Mouse (Mus musculus) neural tube, embryonic 12.5 days (tissue): ENCODE results near the gene Gse1. TPM values are rescaled to one million over a fixed set of nuclear protein-coding genes. Genes with fewer than 3 reads are reported as not detected.

Experiments used
- ATAC-seq: fragments of 200-750 bp; cut with Nextera tagmentation; 2 replicates; pipeline ENCODE4 v1.8.0; 2017; ENCODE audit warnings: low read depth, mild to moderate bottlenecking, moderate TSS enrichment, moderate library complexity; ENCODE audit not compliant: low FRiP score
- H3K27ac ChIP-seq: fragments of 300-500 bp; sonication (generic); 2 replicates; pipeline ENCODE4 v1.5.1; 2016
- H3K27me3 ChIP-seq: fragments of 300-500 bp; sonication (generic); replicated peaks from 2 replicates; pipeline ENCODE4 v1.6.1; 2016; ENCODE audit warnings: mild to moderate bottlenecking
- H3K36me3 ChIP-seq: fragments of 300-500 bp; sonication (generic); 2 replicates; pipeline ENCODE4 v1.6.1; 2016; ENCODE audit warnings: mild to moderate bottlenecking
- H3K4me1 ChIP-seq: fragments of 300-500 bp; sonication (generic); 2 replicates; pipeline ENCODE4 v1.6.1; 2016
- H3K4me2 ChIP-seq: fragments of 300-500 bp; sonication (generic); replicated peaks from 2 replicates; pipeline ENCODE4 v1.6.1; 2016; ENCODE audit warnings: mild to moderate bottlenecking
- H3K4me3 ChIP-seq: fragments of 300-500 bp; sonication (generic); 2 replicates; pipeline ENCODE4 v1.5.1; 2016
- H3K9ac ChIP-seq: fragments of 300-500 bp; sonication (generic); 2 replicates; pipeline ENCODE4 v1.6.1; 2016; ENCODE audit warnings: mild to moderate bottlenecking
- H3K9me3 ChIP-seq: fragments of 300-500 bp; sonication (generic); 2 replicates; pipeline ENCODE4 v1.6.1; 2016; ENCODE audit warnings: mild to moderate bottlenecking
- WGBS: fragments of 180-500 bp; shearing (Covaris S2); methylation state at CpG from one replicate; pipeline ENCODE4 v1.1.7; 2016; 5-methylcytosine and 5-hydroxymethylcytosine counted together
- polyA plus RNA-seq: library from polyadenylated mRNA; unstranded; fragments of >200 nt; fragmentation: Nextera tagmentation; extraction: Ambion mirVana; gene quantifications from 2 replicates; pipeline ENCODE4 v1.2.1, GENCODE M21; 2016

Gse1 gene
- polyA plus RNA-seq, 1 experiment from 2014 or later: 26.0 TPM

DNA sequence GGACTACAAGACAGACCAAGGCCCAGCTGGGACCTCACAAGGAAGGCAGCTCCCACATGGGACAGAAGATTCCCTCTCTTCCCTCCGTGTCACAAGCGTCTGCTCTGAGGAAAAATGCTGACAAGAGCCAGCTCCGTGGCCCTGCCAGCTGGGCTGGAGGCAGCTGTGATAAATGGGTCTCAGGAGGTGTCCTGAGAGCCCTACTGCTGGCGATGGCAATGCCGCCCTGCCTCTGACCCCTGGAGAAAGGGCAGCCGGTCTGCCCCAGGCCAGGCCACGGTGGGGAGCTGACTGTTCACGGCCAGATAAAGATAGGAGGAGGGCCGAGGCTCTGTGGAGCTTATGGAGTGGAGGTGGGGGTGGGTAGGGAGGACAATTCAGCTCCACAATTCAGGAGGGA is 193.4 kb downstream of the Gse1 start:
- 4% methylated on average over 9 of the region's 9 CpGs for WGBS
- Histone ChIP-seq H3K4me1 (peaks cover 98% of the 10 kb centered on the region), H3K9me3 (no peaks in the 10 kb centered on the region), H3K4me2 (peak overlapping the region; percentile 34), H3K4me3 (no peak overlapping the region), H3K9ac (peak overlapping the region; percentile 5; the same call in 1 of the 2 replicates), H3K27ac (peak overlapping the region; percentile 72), H3K27me3 (no peaks in the 10 kb centered on the region), H3K36me3 (no peaks in the 10 kb centered on the region)
- no peak for ATAC-seq

- WGBS: 74% methylated on average over 8 of the region's 8 CpGs
- Histone ChIP-seq H3K4me3 (no peak overlapping the region), H3K4me2 (no peak overlapping the region), H3K9ac (no peak overlapping the region), H3K27ac (0 out of 2 replicates have a peak overlapping the region, but pooled peaks have one; percentile 72), H3K9me3 (no peaks in the 10 kb centered on the region), H3K4me1 (peaks cover 98% of the 10 kb centered on the region), H3K36me3 (no peaks in the 10 kb centered on the region), H3K27me3 (no peaks in the 10 kb centered on the region)
- ATAC-seq: no peak
Measured at GRCm38 (mm10) chr8:120422236-120422635, 194.0 kb downstream of the Gse1 start.

GRCm38 (mm10) chr8:120423576-120423975 is 195.3 kb downstream of the Gse1 start:
- Histone ChIP-seq H3K27me3 (no peaks in the 10 kb centered on the region), H3K36me3 (no peaks in the 10 kb centered on the region), H3K9me3 (no peaks in the 10 kb centered on the region), H3K4me2 (no peak overlapping the region), H3K27ac (no peak overlapping the region), H3K9ac (no peak overlapping the region), H3K4me3 (no peak overlapping the region), H3K4me1 (peaks cover 91% of the 10 kb centered on the region)
- ATAC-seq: no peak
- WGBS: 34% methylated on average over 7 of the region's 7 CpGs

- Histone ChIP-seq H3K36me3 (no peaks in the 10 kb centered on the region), H3K9ac (peak overlapping the region; percentile 33), H3K27me3 (no peaks in the 10 kb centered on the region), H3K4me2 (peak overlapping the region; percentile 41), H3K4me1 (peaks cover 81% of the 10 kb centered on the region), H3K9me3 (no peaks in the 10 kb centered on the region), H3K27ac (peak overlapping the region; percentile 95), H3K4me3 (no peak overlapping the region)
- 27% methylated on average over 4 of the region's 4 CpGs for whole genome bisulfite sequencing
- ATAC-seq: no peak
Measured at GRCm38 (mm10) chr8:120424829-120425198, 196.6 kb downstream of the Gse1 start.

DNA sequence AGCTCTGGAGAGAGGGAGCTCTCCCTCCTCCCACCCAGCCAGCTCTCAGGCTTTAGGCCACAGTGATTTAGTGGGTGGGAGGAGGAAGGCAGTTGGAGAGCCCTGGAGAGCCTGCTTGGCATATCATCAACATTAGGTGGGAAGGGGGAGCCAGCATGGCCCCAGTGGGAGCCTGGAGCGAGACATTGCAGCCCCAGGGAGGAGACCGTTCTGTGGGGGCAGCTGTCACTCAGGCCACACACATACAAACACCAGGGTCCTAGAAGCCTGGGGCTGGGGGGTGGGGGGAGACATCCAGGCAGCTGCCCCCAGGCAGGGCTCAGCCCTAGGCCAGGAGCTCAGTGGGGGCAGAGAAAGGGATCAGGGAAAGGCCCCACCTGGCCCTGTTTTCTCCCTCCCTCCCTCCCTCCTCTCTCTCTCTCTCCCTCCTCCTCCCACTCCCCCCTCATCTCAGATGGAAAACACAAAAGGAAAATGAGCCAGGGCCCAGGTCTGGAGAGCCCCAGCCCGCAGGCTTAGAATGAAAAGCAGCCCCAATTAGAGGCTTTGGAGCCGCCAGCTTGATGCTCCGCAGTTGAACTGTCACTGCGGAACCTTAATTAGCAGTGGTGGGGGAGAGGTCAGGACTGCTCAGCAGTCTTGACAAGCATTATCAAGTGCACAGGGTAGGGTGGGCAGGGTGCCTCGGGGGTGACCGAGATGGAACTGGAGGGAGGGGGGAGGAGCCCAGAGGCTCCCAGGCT is 197.1 kb downstream of the Gse1 start:
- Histone ChIP-seq H3K4me2 (peak overlapping the region; percentile 41), H3K9ac (peak overlapping the region; percentile 38), H3K36me3 (no peaks in the 10 kb centered on the region), H3K4me3 (no peak overlapping the region), H3K9me3 (no peaks in the 10 kb centered on the region), H3K27me3 (no peaks in the 10 kb centered on the region), H3K4me1 (peaks cover 79% of the 10 kb centered on the region), H3K27ac (peak overlapping the region; percentile 95)
- WGBS: 3% methylated on average over 8 of the region's 8 CpGs
- ATAC-seq: peak; percentile 78

DNA sequence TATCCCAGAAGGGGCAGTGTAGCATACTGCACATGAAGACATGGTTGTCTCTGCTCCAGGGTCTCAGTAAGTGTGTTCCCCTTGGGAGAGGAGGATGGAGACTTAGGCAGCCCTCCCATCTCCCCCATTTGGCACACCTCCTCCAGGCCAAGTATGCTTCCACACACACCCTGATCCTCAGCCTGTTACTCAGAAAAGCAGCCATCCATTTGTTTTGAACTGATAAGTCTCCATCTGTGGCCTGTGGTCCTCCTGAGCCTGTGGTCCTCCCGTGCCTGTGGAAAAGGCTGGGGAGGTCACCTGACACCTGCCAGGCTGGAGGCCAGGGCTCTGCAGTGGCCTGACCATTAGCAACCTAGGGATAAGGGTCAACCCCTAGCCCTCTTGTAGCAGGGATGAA is 197.8 kb downstream of the Gse1 start:
- H3K27me3 ChIP-seq: no peaks in the 10 kb centered on the region
- no peak overlapping the region for H3K4me3 ChIP-seq
- peak overlapping the region; percentile 38 for H3K9ac ChIP-seq
- peaks cover 76% of the 10 kb centered on the region for H3K4me1 ChIP-seq
- no peaks in the 10 kb centered on the region for H3K9me3 ChIP-seq
- peak overlapping the region; percentile 41 for H3K4me2 ChIP-seq
- WGBS: 56% methylated on average over 1 of the region's 1 CpGs
- no peaks in the 10 kb centered on the region for H3K36me3 ChIP-seq
- no peak for ATAC-seq
- H3K27ac ChIP-seq: peak overlapping the region; percentile 95

GRCm38 (mm10) chr8:120426622-120427385 is 198.5 kb downstream of the Gse1 start:
- Histone ChIP-seq H3K36me3 (no peaks in the 10 kb centered on the region), H3K27ac (peak overlapping the region; percentile 95; the same call in 1 of the 2 replicates), H3K4me1 (peaks cover 69% of the 10 kb centered on the region), H3K27me3 (no peaks in the 10 kb centered on the region), H3K4me2 (no peak overlapping the region), H3K9ac (no peak overlapping the region), H3K9me3 (no peaks in the 10 kb centered on the region), H3K4me3 (no peak overlapping the region)
- no peak for ATAC-seq
- WGBS: 54% methylated on average over 20 of the region's 20 CpGs

GRCm38 (mm10) chr8:120428492-120428891 is 200.2 kb downstream of the Gse1 start:
- 85% methylated on average over 5 of the region's 5 CpGs for WGBS
- H3K36me3 ChIP-seq: no peaks in the 10 kb centered on the region

GRCm38 (mm10) chr8:120429116-120429515 is 200.9 kb downstream of the Gse1 start:
- H3K4me3 ChIP-seq: no peak overlapping the region
- H3K36me3 ChIP-seq: no peaks in the 10 kb centered on the region
- 92% methylated on average over 1 of the region's 1 CpGs for WGBS
- H3K4me1 ChIP-seq: peaks cover 54% of the 10 kb centered on the region
- no peaks in the 10 kb centered on the region for H3K27me3 ChIP-seq
- no peak for ATAC-seq
- no peak overlapping the region for H3K4me2 ChIP-seq
- no peak overlapping the region for H3K9ac ChIP-seq
- no peak overlapping the region; the same call in 1 of the 2 replicates for H3K27ac ChIP-seq
- H3K9me3 ChIP-seq: peaks cover 4% of the 10 kb centered on the region; the same call in 1 of the 2 replicates

More at GRCm38 (mm10) chr8:120428492-120428891, 200.2 kb downstream of the Gse1 start:
- peaks cover 60% of the 10 kb centered on the region for H3K4me1 ChIP-seq
- H3K4me3 ChIP-seq: no peak overlapping the region
- no peak overlapping the region; the same call in 1 of the 2 replicates for H3K27ac ChIP-seq
- H3K4me2 ChIP-seq: no peak overlapping the region
- H3K9ac ChIP-seq: no peak overlapping the region
- no peak for ATAC-seq
- H3K9me3 ChIP-seq: 0 out of 2 replicates have a peak, but pooled peaks cover under 1% of the 10 kb centered on the region
- no peaks in the 10 kb centered on the region for H3K27me3 ChIP-seq

DNA sequence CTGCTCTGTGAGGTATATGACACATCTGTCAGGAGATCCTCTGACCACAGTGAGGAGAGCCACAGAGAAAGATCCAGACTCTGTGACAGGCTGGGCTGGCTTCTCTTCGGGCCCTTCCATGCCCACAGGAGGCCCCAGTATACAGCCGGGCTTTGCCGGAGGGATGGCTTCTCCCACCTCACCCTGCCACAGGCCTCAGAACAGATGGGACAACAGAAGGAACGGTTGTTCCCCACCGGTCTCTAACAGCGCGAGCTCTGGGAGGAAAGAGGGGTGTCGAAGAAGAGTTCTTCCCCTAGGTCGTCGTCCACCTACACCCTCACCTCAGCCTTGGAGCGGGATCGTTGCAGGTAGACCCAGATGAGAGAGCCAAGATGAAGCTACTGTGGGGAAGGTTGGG is 202.8 kb downstream of the Gse1 start:
- no peak for ATAC-seq

DNA sequence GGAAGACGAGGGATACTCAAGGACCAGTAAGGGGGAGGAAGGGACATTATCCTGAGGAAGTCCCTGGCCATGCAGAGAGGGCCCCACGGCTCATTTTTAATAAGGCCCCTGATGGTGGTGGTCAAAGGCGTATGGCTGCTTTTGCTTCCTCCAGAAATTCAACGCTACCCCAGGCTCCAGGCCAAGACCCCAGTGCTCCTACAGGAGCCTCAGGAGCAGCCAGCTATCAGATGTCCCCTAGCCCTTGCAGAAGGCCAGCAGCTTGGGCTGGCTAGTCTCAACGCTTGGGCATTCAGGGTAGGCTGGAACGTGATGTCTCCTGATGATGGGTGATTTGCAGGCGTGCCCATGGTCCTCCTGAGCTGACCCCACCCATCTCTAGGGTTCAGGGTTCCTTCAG is 204.2 kb downstream of the Gse1 start:
- Histone ChIP-seq H3K27ac (no peak overlapping the region), H3K4me1 (peaks cover 43% of the 10 kb centered on the region), H3K4me2 (no peak overlapping the region), H3K27me3 (no peaks in the 10 kb centered on the region), H3K9ac (no peak overlapping the region), H3K36me3 (no peaks in the 10 kb centered on the region), H3K4me3 (no peak overlapping the region), H3K9me3 (peaks cover 4% of the 10 kb centered on the region; the same call in 1 of the 2 replicates)
- no peak for ATAC-seq
- WGBS: 86% methylated on average over 7 of the region's 7 CpGs

More for the DNA sequence above, 202.8 kb downstream of the Gse1 start:
- Histone ChIP-seq H3K4me3 (no peak overlapping the region), H3K27me3 (no peaks in the 10 kb centered on the region), H3K36me3 (no peaks in the 10 kb centered on the region), H3K4me2 (no peak overlapping the region), H3K27ac (no peak overlapping the region), H3K9me3 (peaks cover 4% of the 10 kb centered on the region; the same call in 1 of the 2 replicates), H3K9ac (no peak overlapping the region), H3K4me1 (peaks cover 43% of the 10 kb centered on the region)
- 71% methylated on average over 12 of the region's 12 CpGs for WGBS

DNA sequence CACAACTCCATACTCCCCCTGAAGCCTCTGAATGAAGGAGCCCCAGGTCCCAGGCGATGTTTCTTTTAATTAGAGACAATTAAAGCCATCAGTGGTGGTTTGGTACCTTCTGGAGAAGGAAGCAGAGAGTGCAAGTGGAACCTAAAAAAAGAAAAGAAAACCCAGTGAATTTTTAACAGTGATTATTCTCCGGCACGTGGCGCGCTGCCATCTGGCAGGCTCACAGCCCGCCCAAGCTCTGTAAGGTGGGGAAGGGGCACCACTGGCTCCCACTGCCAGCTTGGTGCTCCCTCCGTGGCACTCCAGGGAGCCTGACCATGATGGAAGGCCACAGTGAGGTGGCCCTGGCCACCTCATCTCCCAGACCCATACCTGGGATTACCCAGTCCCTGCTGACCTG is 204.9 kb downstream of the Gse1 start:
- no peaks in the 10 kb centered on the region for H3K36me3 ChIP-seq
- WGBS: 78% methylated on average over 7 of the region's 7 CpGs
- peaks cover 45% of the 10 kb centered on the region for H3K4me1 ChIP-seq
- no peak overlapping the region for H3K9ac ChIP-seq
- no peak overlapping the region for H3K4me2 ChIP-seq
- H3K4me3 ChIP-seq: no peak overlapping the region
- ATAC-seq: no peak
- no peak overlapping the region for H3K27ac ChIP-seq
- H3K9me3 ChIP-seq: peaks cover 4% of the 10 kb centered on the region; the same call in 1 of the 2 replicates
- no peaks in the 10 kb centered on the region for H3K27me3 ChIP-seq
